Mouse (Mus musculus): Measurements from ENCODE around the gene Foxa2. TPM values are rescaled to one million over a fixed set of nuclear protein-coding genes. Genes with fewer than 3 reads are reported as not detected.
A peak's percentile ranks its signal among the peaks of the same experiment; 100 is the strongest.

Foxa2 gene
- polyA plus RNA-seq (2012; rRNA removed), result 16.6 and 19.6 TPM in 2 replicates

DNA sequence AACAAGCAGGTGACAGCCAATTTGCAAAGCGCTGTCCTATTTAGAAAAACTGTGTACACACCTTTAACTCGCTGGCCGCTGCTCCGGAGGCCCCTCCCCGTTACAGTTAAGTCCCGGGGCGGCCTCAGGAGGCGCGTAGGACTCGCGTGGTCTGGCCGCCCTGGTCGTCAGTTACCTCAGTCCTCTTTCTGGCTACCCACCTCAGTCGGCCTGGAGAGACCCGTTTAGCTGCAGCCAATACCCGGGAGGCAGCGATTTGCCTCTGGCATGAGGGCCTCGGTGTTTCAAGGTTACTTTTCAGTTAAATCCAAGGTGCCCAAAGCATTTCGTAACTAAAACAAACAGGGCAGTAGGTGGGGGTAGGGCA, at the start of gene Foxa2:
Gene Foxa2, minus strand, starts transcription at position 171 of the 367 bp plus-strand sequence.
- Histone ChIP-seq H3K4me3 (ENCODE audit: low read depth, low read length) (peak within 1 kb of the TSS; percentile 62), H3K27me3 (ENCODE audit: control insufficient read depth, insufficient read depth, low read length) (peaks cover 48% of the 10 kb centered on the region), H3K4me1 (ENCODE audit: control insufficient read depth, insufficient read depth, insufficient read length, low read length) (peaks cover 15% of the 10 kb centered on the region; the same call in 1 of the 2 replicates), H3K27ac (ENCODE audit: insufficient read depth, low read depth, low read length) (no peak within 1 kb of the TSS), H3K36me3 (ENCODE audit: control insufficient read depth, insufficient read depth, low read length) (no peaks in the 10 kb centered on the region)
- WGBS, result 1% methylated on average over 19 of the region's 19 CpGs
- no peak for TF ChIP-seq POLR2A (IDR thresholded peaks at IDR 0.05; ENCODE audit: low read depth, low read length)
- TF ChIP-seq CTCF (IDR thresholded peaks at IDR 0.05; ENCODE audit: extremely low read depth, insufficient read length, insufficient replicate concordance, low read depth, low read length), result no peak

DNA sequence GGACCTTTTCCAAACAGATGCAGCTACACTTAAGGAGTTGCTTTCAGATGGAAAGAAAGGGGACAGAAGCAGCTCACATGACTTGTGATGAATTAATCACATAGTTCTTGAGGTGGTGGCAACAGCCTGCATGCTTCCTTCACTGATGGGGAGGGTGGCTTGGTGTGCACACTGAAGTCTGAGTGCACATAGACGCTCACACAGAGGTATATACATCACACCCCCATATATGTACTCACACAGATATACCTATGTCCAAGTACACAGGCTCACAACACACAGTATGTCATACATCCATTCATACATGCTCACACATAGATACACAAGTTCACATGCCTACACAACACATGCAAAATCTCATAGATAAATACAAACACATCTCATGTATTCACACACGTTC, 45.3 kb upstream of the Foxa2 start:
- Histone ChIP-seq H3K27ac (ENCODE audit: insufficient read depth, low read depth, low read length) (no peak overlapping the region), H3K36me3 (ENCODE audit: control insufficient read depth, insufficient read depth, low read length) (no peaks in the 10 kb centered on the region), H3K4me3 (ENCODE audit: low read depth, low read length) (no peak overlapping the region), H3K27me3 (ENCODE audit: control insufficient read depth, insufficient read depth, low read length) (no peaks in the 10 kb centered on the region), H3K4me1 (ENCODE audit: control insufficient read depth, insufficient read depth, insufficient read length, low read length) (no peaks in the 10 kb centered on the region)
- WGBS, result 63% methylated on average over 2 of the region's 2 CpGs
- TF ChIP-seq POLR2A (IDR thresholded peaks at IDR 0.05; ENCODE audit: low read depth, low read length) (no peak), CTCF (IDR thresholded peaks at IDR 0.05; ENCODE audit: extremely low read depth, insufficient read length, insufficient replicate concordance, low read depth, low read length) (no peak)

DNA sequence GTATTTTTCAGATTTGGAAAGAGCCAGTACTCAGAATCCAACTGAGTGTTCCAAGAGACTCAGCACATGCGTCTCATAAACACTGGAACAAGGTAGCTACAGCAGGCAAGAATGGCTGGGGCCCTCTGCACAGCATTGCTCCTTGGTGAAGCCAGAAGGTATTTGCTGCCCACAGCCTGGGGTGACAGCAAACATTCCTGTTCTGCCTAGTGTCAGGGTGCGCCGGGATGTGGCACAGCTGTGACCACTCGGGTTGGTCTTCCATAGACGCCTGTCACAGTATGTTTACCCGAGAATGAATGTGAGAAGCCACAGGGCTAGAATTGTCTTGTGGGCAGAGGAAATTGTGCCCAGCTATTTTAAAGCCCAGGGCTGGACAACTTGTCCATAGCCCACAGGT, 44.9 kb upstream of the Foxa2 start:
- 31% methylated on average over 6 of the region's 6 CpGs for WGBS
- H3K27ac ChIP-seq (ENCODE audit: insufficient read depth, low read depth, low read length), result no peak overlapping the region
- no peaks in the 10 kb centered on the region for H3K4me1 ChIP-seq (ENCODE audit: control insufficient read depth, insufficient read depth, insufficient read length, low read length)
- H3K4me3 ChIP-seq (ENCODE audit: low read depth, low read length), result no peak overlapping the region
- no peaks in the 10 kb centered on the region for H3K27me3 ChIP-seq (ENCODE audit: control insufficient read depth, insufficient read depth, low read length)
- TF ChIP-seq POLR2A (IDR thresholded peaks at IDR 0.05; ENCODE audit: low read depth, low read length) (no peak), CTCF (IDR thresholded peaks at IDR 0.05; ENCODE audit: extremely low read depth, insufficient read length, insufficient replicate concordance, low read depth, low read length) (no peak)
- H3K36me3 ChIP-seq (ENCODE audit: control insufficient read depth, insufficient read depth, low read length), result no peaks in the 10 kb centered on the region

DNA sequence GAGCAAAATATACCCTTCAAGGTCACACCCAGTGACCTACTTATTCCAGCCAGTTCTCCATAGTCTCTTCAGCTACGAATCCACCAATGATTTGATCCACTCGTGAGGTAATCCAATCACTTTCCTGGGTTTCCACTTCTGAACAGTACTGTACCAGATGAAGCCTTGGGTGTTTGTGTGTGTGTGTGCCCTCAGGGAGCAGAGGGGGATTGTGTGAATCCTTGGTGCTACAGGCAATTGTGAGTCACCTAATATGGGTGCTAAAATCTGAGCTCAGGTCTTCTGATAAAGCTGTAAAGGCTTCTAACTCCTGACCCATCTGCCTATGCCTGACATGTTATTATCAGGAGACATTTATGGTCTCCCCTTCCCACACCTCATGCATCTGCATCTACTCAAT, 43.3 kb upstream of the Foxa2 start:
- WGBS, result 76% methylated on average over 2 of the region's 2 CpGs
- Histone ChIP-seq H3K27me3 (ENCODE audit: control insufficient read depth, insufficient read depth, low read length) (no peaks in the 10 kb centered on the region), H3K4me1 (ENCODE audit: control insufficient read depth, insufficient read depth, insufficient read length, low read length) (no peaks in the 10 kb centered on the region), H3K36me3 (ENCODE audit: control insufficient read depth, insufficient read depth, low read length) (no peaks in the 10 kb centered on the region), H3K4me3 (ENCODE audit: low read depth, low read length) (no peak overlapping the region), H3K27ac (ENCODE audit: insufficient read depth, low read depth, low read length) (no peak overlapping the region)
- no peak for TF ChIP-seq POLR2A (IDR thresholded peaks at IDR 0.05; ENCODE audit: low read depth, low read length)
- TF ChIP-seq CTCF (IDR thresholded peaks at IDR 0.05; ENCODE audit: extremely low read depth, insufficient read length, insufficient replicate concordance, low read depth, low read length), result no peak

GRCm38 (mm10) chr2:148085529-148085928, 38.8 kb upstream of the Foxa2 start:
- no peaks in the 10 kb centered on the region for H3K27me3 ChIP-seq (ENCODE audit: control insufficient read depth, insufficient read depth, low read length)
- H3K4me1 ChIP-seq (ENCODE audit: control insufficient read depth, insufficient read depth, insufficient read length, low read length), result no peaks in the 10 kb centered on the region
- no peak overlapping the region for H3K27ac ChIP-seq (ENCODE audit: insufficient read depth, low read depth, low read length)
- 57% methylated on average over 5 of the region's 5 CpGs for WGBS
- H3K36me3 ChIP-seq (ENCODE audit: control insufficient read depth, insufficient read depth, low read length), result no peaks in the 10 kb centered on the region
- TF ChIP-seq CTCF (IDR thresholded peaks at IDR 0.05; ENCODE audit: extremely low read depth, insufficient read length, insufficient replicate concordance, low read depth, low read length) (no peak), POLR2A (IDR thresholded peaks at IDR 0.05; ENCODE audit: low read depth, low read length) (no peak)
- no peak overlapping the region for H3K4me3 ChIP-seq (ENCODE audit: low read depth, low read length)

DNA sequence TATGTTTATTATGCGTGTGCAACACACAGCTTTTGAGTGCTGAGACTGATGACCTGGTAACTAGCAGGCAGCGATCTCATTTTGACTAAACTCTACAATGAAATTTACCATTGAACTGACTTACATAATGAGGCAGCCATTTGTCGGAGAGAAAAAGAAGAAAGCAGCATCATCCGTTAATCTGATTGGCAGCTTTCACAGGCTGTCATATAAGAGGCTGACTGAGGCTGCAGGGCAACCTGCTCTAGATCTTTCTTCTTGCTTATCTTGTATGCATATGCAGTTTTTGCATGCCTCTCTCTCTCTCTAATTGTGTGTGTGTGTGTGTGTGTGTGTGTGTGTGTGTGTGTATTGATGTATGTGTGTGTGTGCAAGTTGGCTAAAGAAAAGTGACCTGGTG, 38.4 kb upstream of the Foxa2 start:
- TF ChIP-seq CTCF (IDR thresholded peaks at IDR 0.05; ENCODE audit: extremely low read depth, insufficient read length, insufficient replicate concordance, low read depth, low read length) (no peak), POLR2A (IDR thresholded peaks at IDR 0.05; ENCODE audit: low read depth, low read length) (no peak)
- 37% methylated on average over 4 of the region's 4 CpGs for WGBS
- Histone ChIP-seq H3K4me1 (ENCODE audit: control insufficient read depth, insufficient read depth, insufficient read length, low read length) (no peaks in the 10 kb centered on the region), H3K36me3 (ENCODE audit: control insufficient read depth, insufficient read depth, low read length) (no peaks in the 10 kb centered on the region), H3K4me3 (ENCODE audit: low read depth, low read length) (no peak overlapping the region), H3K27ac (ENCODE audit: insufficient read depth, low read depth, low read length) (no peak overlapping the region), H3K27me3 (ENCODE audit: control insufficient read depth, insufficient read depth, low read length) (no peaks in the 10 kb centered on the region)

DNA sequence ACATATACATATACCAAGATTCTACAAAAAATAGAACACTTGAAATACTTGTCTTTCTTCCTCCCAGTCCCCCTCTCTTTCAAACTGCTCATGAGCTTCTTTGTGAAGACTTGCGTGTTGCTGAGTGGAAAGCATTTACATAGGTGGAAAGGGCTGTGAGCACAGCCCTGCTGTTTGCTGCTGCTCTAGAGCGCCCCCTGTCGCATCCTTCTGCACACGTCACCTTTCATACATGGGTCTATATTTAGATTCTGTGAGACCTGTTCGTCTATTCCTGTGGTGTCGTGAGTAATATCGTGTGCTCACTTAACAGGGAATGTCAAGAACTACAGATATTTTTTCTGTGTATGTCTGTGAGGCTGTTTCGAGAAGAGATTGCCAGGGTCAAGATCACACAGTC, 35.5 kb upstream of the Foxa2 start:
- 6% methylated on average over 8 of the region's 8 CpGs for WGBS
- Histone ChIP-seq H3K4me1 (ENCODE audit: control insufficient read depth, insufficient read depth, insufficient read length, low read length) (no peaks in the 10 kb centered on the region), H3K36me3 (ENCODE audit: control insufficient read depth, insufficient read depth, low read length) (no peaks in the 10 kb centered on the region), H3K4me3 (ENCODE audit: low read depth, low read length) (no peak overlapping the region), H3K27me3 (ENCODE audit: control insufficient read depth, insufficient read depth, low read length) (no peaks in the 10 kb centered on the region), H3K27ac (ENCODE audit: insufficient read depth, low read depth, low read length) (no peak overlapping the region)
- TF ChIP-seq CTCF (IDR thresholded peaks at IDR 0.05; ENCODE audit: extremely low read depth, insufficient read length, insufficient replicate concordance, low read depth, low read length), result peak; percentile 75; the same call in 1 of the 2 replicates
- no peak for TF ChIP-seq POLR2A (IDR thresholded peaks at IDR 0.05; ENCODE audit: low read depth, low read length)

GRCm38 (mm10) chr2:148060705-148061104, 13.9 kb upstream of the Foxa2 start:
- TF ChIP-seq CTCF (IDR thresholded peaks at IDR 0.05; ENCODE audit: extremely low read depth, insufficient read length, insufficient replicate concordance, low read depth, low read length) (no peak), POLR2A (IDR thresholded peaks at IDR 0.05; ENCODE audit: low read depth, low read length) (no peak)
- H3K4me3 ChIP-seq (ENCODE audit: low read depth, low read length), result no peak overlapping the region
- H3K36me3 ChIP-seq (ENCODE audit: control insufficient read depth, insufficient read depth, low read length), result no peaks in the 10 kb centered on the region
- WGBS, result 74% methylated on average over 6 of the region's 6 CpGs
- no peaks in the 10 kb centered on the region for H3K27me3 ChIP-seq (ENCODE audit: control insufficient read depth, insufficient read depth, low read length)
- no peak overlapping the region for H3K27ac ChIP-seq (ENCODE audit: insufficient read depth, low read depth, low read length)
- no peaks in the 10 kb centered on the region for H3K4me1 ChIP-seq (ENCODE audit: control insufficient read depth, insufficient read depth, insufficient read length, low read length)

Data from small intestine, adult 2 months (tissue).